Mouse (Mus musculus) midbrain, postnatal 0 days (tissue): ENCODE results near the gene Sipa1l3. TPM values are rescaled to one million over a fixed set of nuclear protein-coding genes. Genes with fewer than 3 reads are reported as not detected.

ENCODE experiments used
- ATAC-seq: fragments of 200-750 bp; cut with Nextera tagmentation; 2 replicates; pipeline ENCODE4 v1.8.0; 2017; ENCODE audit warnings: moderate number of reproducible peaks, mild to moderate bottlenecking, moderate TSS enrichment, moderate library complexity; ENCODE audit not compliant: low FRiP score
- DNase-seq: peaks from one replicate; pipeline ENCODE4 v3.0.0-alpha.2; 2015; ENCODE audit warnings: low spot score
- H3K27ac ChIP-seq: fragments of 300-500 bp; sonication (generic); 2 replicates; pipeline ENCODE4 v1.5.1; 2014; ENCODE audit warnings: low read depth, mild to moderate bottlenecking, low read length, mixed read lengths
- H3K27me3 ChIP-seq: fragments of 300-500 bp; sonication (generic); 2 replicates; pipeline ENCODE4 v1.6.1; 2014; ENCODE audit warnings: low read length, control low read depth, mixed read lengths; ENCODE audit not compliant: insufficient read depth
- H3K36me3 ChIP-seq: fragments of 300-500 bp; sonication (generic); 2 replicates; pipeline ENCODE4 v1.6.1; 2014; ENCODE audit warnings: low read length, control low read depth, mixed read lengths; ENCODE audit not compliant: insufficient read depth
- H3K4me1 ChIP-seq: fragments of 300-500 bp; sonication (generic); 2 replicates; pipeline ENCODE4 v1.6.1; 2014; ENCODE audit warnings: mild to moderate bottlenecking, control low read depth, antibody characterized with exemption, low read length, mixed read lengths; ENCODE audit not compliant: insufficient read depth
- H3K4me2 ChIP-seq: fragments of 300-500 bp; sonication (generic); 2 replicates; pipeline ENCODE4 v1.6.1; 2014; ENCODE audit warnings: low read depth, mild to moderate bottlenecking, low read length, mixed read lengths; ENCODE audit not compliant: poor library complexity, severe bottlenecking
- H3K4me3 ChIP-seq: fragments of 300-500 bp; sonication (generic); 2 replicates; pipeline ENCODE4 v1.5.1; 2014; ENCODE audit warnings: low read depth, mild to moderate bottlenecking, low read length, moderate library complexity
- H3K9ac ChIP-seq: fragments of 300-500 bp; sonication (generic); replicated peaks from 2 replicates; pipeline ENCODE4 v1.6.1; 2014; ENCODE audit warnings: mild to moderate bottlenecking, low read length, moderate library complexity, mixed read lengths; ENCODE audit not compliant: poor library complexity, severe bottlenecking
- H3K9me3 ChIP-seq: fragments of 300-500 bp; sonication (generic); 2 replicates; pipeline ENCODE4 v1.6.1; 2016; ENCODE audit warnings: low read length, control low read depth
- CTCF ChIP-seq: IDR thresholded peaks from 2 replicates; pipeline ENCODE4 v1.5.1; 2016; ENCODE audit warnings: antibody characterized with exemption, mild to moderate bottlenecking
- WGBS: fragments of 180-500 bp; shearing (Covaris S2); extraction: QIAGEN DNeasy Blood & Tissue Kit; methylation state at CpG from one replicate; pipeline ENCODE4 v1.1.7; 2014; 5-methylcytosine and 5-hydroxymethylcytosine counted together
- polyA plus RNA-seq: library from polyadenylated mRNA; unstranded; fragments of >200 nt; fragmentation: Nextera tagmentation; extraction: Ambion mirVana; gene quantifications from 2 replicates; pipeline ENCODE4 v1.2.1, GENCODE M21; 2015
- total RNA-seq: library from RNA; depleted of rRNA; stranded (reverse); fragments of >200 nt; gene quantifications from 2 replicates; pipeline ENCODE4 v1.2.3, GENCODE M21; 2014

The Sipa1l3 gene
- total and polyA plus RNA-seq, 2 experiments from 2014 or later = 13.9 to 80.7 TPM

GRCm38 (mm10) chr7:29555521-29555920, 37.1 kb upstream of the Sipa1l3 start:
- no peaks in the 10 kb centered on the region for H3K9me3 ChIP-seq
- H3K9ac ChIP-seq = no peak overlapping the region
- no peaks in the 10 kb centered on the region for H3K36me3 ChIP-seq
- no peak overlapping the region for H3K4me2 ChIP-seq
- no peak for DNase-seq
- WGBS = 70% methylated on average over 5 of the region's 5 CpGs
- no peak overlapping the region for H3K4me3 ChIP-seq
- H3K27ac ChIP-seq = no peak overlapping the region
- no peaks in the 10 kb centered on the region for H3K4me1 ChIP-seq
- H3K27me3 ChIP-seq = no peaks in the 10 kb centered on the region
- ATAC-seq = no peak
- TF ChIP-seq CTCF = no peak

- Histone ChIP-seq H3K4me2 (no peak overlapping the region), H3K27me3 (no peaks in the 10 kb centered on the region), H3K4me3 (no peak overlapping the region), H3K9me3 (no peaks in the 10 kb centered on the region), H3K9ac (no peak overlapping the region), H3K27ac (no peak overlapping the region), H3K36me3 (no peaks in the 10 kb centered on the region), H3K4me1 (no peaks in the 10 kb centered on the region)
- ATAC-seq (no peak), DNase-seq (no peak)
- TF ChIP-seq CTCF = no peak
- WGBS = 88% methylated on average over 13 of the region's 13 CpGs
Measured at GRCm38 (mm10) chr7:29555051-29555450, 36.6 kb upstream of the Sipa1l3 start.

GRCm38 (mm10) chr7:29550691-29551090, 32.2 kb upstream of the Sipa1l3 start:
- TF ChIP-seq CTCF = no peak
- WGBS = 64% methylated on average over 3 of the region's 3 CpGs
- no peak overlapping the region for H3K4me2 ChIP-seq

DNA sequence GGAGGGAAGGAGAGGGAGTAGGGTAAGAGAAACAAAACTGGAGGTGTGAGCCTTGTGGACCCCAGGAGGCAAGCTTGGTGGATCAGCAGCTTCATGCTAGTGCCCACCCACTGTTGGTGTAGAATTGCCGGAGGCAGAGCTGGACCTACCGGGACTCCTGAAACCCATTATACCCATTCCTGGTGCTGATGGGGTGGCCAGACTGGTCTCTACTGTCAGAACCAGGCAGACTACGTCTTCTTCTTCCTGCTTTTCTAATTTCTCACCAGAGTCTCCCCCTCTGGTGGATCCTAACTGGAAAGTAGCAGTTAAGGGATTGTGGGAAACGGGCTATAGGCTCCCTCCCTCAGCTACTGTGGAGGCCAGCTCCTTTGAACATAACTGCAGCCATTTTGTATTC, 23.2 kb upstream of the Sipa1l3 start:
- ATAC-seq (no peak), DNase-seq (no peak)
- Histone ChIP-seq H3K4me1 (no peaks in the 10 kb centered on the region), H3K4me2 (no peak overlapping the region), H3K4me3 (no peak overlapping the region), H3K27me3 (no peaks in the 10 kb centered on the region), H3K36me3 (no peaks in the 10 kb centered on the region), H3K9ac (no peak overlapping the region), H3K27ac (no peak overlapping the region), H3K9me3 (no peaks in the 10 kb centered on the region)
- 75% methylated on average over 4 of the region's 4 CpGs for WGBS
- TF ChIP-seq CTCF = no peak

More at GRCm38 (mm10) chr7:29550691-29551090, 32.2 kb upstream of the Sipa1l3 start:
- no peak overlapping the region for H3K4me3 ChIP-seq
- DNase-seq (no peak), ATAC-seq (no peak)
- H3K27me3 ChIP-seq = no peaks in the 10 kb centered on the region
- H3K36me3 ChIP-seq = no peaks in the 10 kb centered on the region
- no peaks in the 10 kb centered on the region for H3K4me1 ChIP-seq
- H3K9ac ChIP-seq = no peak overlapping the region
- H3K9me3 ChIP-seq = no peaks in the 10 kb centered on the region
- no peak overlapping the region for H3K27ac ChIP-seq

- H3K36me3 ChIP-seq = no peaks in the 10 kb centered on the region
- no peaks in the 10 kb centered on the region for H3K4me1 ChIP-seq
- H3K4me3 ChIP-seq = no peak overlapping the region
- 95% methylated on average over 5 of the region's 5 CpGs for WGBS
- no peak for TF ChIP-seq CTCF
- ATAC-seq (no peak), DNase-seq (no peak)
- H3K9me3 ChIP-seq = no peaks in the 10 kb centered on the region
- no peak overlapping the region for H3K4me2 ChIP-seq
- no peak overlapping the region for H3K27ac ChIP-seq
- H3K9ac ChIP-seq = no peak overlapping the region
- no peaks in the 10 kb centered on the region for H3K27me3 ChIP-seq
Measured at GRCm38 (mm10) chr7:29541186-29541585, 22.7 kb upstream of the Sipa1l3 start.

GRCm38 (mm10) chr7:29540631-29541030, 22.2 kb upstream of the Sipa1l3 start:
- H3K27me3 ChIP-seq = no peaks in the 10 kb centered on the region
- no peak overlapping the region for H3K9ac ChIP-seq
- WGBS = 88% methylated on average over 7 of the region's 7 CpGs
- H3K4me3 ChIP-seq = no peak overlapping the region
- no peak overlapping the region for H3K27ac ChIP-seq
- DNase-seq (no peak), ATAC-seq (no peak)
- H3K4me1 ChIP-seq = no peaks in the 10 kb centered on the region
- no peaks in the 10 kb centered on the region for H3K36me3 ChIP-seq
- no peaks in the 10 kb centered on the region for H3K9me3 ChIP-seq
- 0 out of 2 replicates have a peak, but pooled peaks have one; percentile 12 for TF ChIP-seq CTCF
- no peak overlapping the region for H3K4me2 ChIP-seq
